Mouse (Mus musculus): ENCODE results near the gene Gm17509. TPM values are rescaled to one million over a fixed set of nuclear protein-coding genes. Genes with fewer than 3 reads are reported as not detected.
"Not testable (repeated sequence)": the region's sequence is repeated elsewhere in the genome, so short reads cannot be mapped to it uniquely, and the experiment has no call there.

Gm17509 gene
- total and polyA plus RNA-seq, 3 experiments = not detected

DNA sequence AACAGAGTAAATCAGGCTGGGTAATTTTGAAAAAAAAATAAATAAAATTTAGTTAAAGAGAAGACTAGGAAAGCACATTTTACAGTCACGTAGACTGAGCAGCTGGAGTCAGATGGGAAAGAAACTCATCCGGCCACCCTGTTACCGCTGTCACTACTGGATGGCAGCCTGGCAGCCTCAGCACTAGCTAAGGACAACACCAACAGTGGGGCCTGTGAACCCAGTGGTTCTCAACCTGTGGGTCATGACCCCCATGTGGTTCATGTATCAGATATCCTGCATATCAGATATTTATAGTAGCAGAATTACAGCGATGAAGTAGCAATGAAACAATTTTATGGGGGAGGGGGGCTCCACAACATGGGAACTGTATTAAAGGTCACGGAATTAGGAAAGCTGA, 28.7 kb downstream of the Gm17509 start:
- TF ChIP-seq EP300 (IDR thresholded peaks at IDR 0.05; ENCODE audit: insufficient read depth, low read depth, low read length) (no peak), POLR2A (IDR thresholded peaks at IDR 0.05; ENCODE audit: insufficient read depth, low read depth, low read length) (no peak), CTCF (IDR thresholded peaks at IDR 0.05) (no peak)
- Histone ChIP-seq H3K27me3 (ENCODE audit: control insufficient read depth, insufficient read depth, low read length) (no peaks in the 10 kb centered on the region), H3K36me3 (ENCODE audit: control insufficient read depth, insufficient read depth, low read length) (no peaks in the 10 kb centered on the region), H3K27ac (no peak overlapping the region), H3K4me3 (no peak overlapping the region), H3K4me1 (ENCODE audit: control insufficient read depth, insufficient read depth, low read length) (no peaks in the 10 kb centered on the region), H3K9ac (ENCODE audit: low read depth, low read length) (no peak overlapping the region), H3K79me2 (replicated peaks; ENCODE audit: control insufficient read depth, insufficient read depth, low read length) (no peaks in the 10 kb centered on the region)
- intact Hi-C loops (cut with DNase I) = no loop called here
- WGBS = 86% methylated on average over 5 of the region's 5 CpGs
- no peak for DNase-seq

DNA sequence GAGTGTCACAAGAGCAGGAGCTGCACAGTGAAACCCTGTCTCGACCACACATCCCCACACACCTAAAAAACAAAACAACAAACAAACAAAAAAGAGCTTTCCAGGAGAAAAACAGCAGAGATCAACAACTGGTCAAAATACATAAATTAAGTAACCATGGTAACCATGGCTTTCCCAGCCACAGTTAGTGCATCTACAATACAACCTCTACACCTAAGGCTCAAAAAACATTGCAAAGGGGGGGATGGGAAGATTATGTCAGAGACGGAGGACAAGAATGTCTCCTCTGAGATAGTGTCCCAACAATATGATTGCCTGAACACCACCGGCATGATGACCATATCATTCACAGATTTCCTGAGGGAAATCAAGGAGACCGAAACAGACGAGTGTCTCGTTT, 35.5 kb downstream of the Gm17509 start:
- WGBS = 22% methylated on average over 6 of the region's 6 CpGs
- no peak for DNase-seq
- Histone ChIP-seq H3K4me1 (ENCODE audit: control insufficient read depth, insufficient read depth, low read length) (no peaks in the 10 kb centered on the region), H3K36me3 (ENCODE audit: control insufficient read depth, insufficient read depth, low read length) (no peaks in the 10 kb centered on the region), H3K79me2 (replicated peaks; ENCODE audit: control insufficient read depth, insufficient read depth, low read length) (no peaks in the 10 kb centered on the region), H3K9ac (ENCODE audit: low read depth, low read length) (no peak overlapping the region), H3K27ac (no peak overlapping the region), H3K27me3 (ENCODE audit: control insufficient read depth, insufficient read depth, low read length) (no peaks in the 10 kb centered on the region), H3K4me3 (no peak overlapping the region)
- intact Hi-C loops (cut with DNase I) = no loop called here
- TF ChIP-seq POLR2A (IDR thresholded peaks at IDR 0.05; ENCODE audit: insufficient read depth, low read depth, low read length) (no peak), CTCF (IDR thresholded peaks at IDR 0.05) (no peak)

DNA sequence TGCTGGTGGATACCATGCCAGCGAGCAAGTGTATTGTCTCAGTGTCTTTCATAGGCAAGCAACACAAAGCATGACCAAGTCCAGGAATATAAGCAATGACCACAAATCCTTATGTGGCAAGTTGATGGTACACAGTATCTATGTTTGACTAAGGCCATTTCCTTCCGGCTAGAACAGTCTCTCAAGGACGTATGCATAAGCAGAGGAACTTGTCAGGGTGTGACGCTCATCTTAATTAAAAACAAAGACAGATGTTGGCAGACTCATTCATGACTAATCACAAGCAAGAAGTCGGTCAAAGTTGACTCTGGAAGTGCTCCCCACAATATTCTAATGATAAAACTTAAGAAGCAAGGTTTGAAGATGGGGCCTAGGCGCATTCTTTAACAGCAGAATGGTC, 37.6 kb downstream of the Gm17509 start:
- intact Hi-C loops (cut with DNase I) = no loop called here
- no peak overlapping the region for H3K27ac ChIP-seq
- DNase-seq = no peak
- 56% methylated on average over 6 of the region's 6 CpGs for WGBS
- H3K27me3 ChIP-seq (ENCODE audit: control insufficient read depth, insufficient read depth, low read length) = no peaks in the 10 kb centered on the region
- H3K79me2 ChIP-seq (replicated peaks; ENCODE audit: control insufficient read depth, insufficient read depth, low read length) = no peaks in the 10 kb centered on the region
- TF ChIP-seq POLR2A (IDR thresholded peaks at IDR 0.05; ENCODE audit: insufficient read depth, low read depth, low read length) (no peak), EP300 (IDR thresholded peaks at IDR 0.05; ENCODE audit: insufficient read depth, low read depth, low read length) (no peak), CTCF (IDR thresholded peaks at IDR 0.05) (no peak)
- H3K4me3 ChIP-seq = no peak overlapping the region
- no peaks in the 10 kb centered on the region for H3K4me1 ChIP-seq (ENCODE audit: control insufficient read depth, insufficient read depth, low read length)
- no peaks in the 10 kb centered on the region for H3K36me3 ChIP-seq (ENCODE audit: control insufficient read depth, insufficient read depth, low read length)
- no peak overlapping the region for H3K9ac ChIP-seq (ENCODE audit: low read depth, low read length)

DNA sequence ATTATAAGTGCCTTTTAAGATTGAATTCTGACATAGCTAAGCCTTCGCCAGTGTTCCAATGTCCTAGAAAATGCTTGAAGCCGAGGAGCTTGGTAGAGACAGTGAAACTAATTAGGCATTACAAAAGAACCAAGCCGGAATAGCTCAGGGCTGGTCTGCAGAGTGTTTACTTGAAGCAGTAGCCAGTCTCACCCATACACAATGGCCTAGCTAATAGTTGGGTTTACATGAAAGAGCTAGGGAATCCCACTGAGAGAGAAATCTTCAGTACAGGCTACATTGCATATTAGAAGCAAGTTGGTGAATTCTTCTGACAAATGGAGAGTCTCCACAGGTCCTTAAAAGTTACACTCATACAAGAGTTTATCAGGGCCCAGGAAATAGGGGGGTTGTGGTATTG, 40.0 kb downstream of the Gm17509 start:
- H3K4me3 ChIP-seq; H3K4me1 ChIP-seq (ENCODE audit: control insufficient read depth, insufficient read depth, low read length); H3K27ac ChIP-seq; H3K27me3 ChIP-seq (ENCODE audit: control insufficient read depth, insufficient read depth, low read length); H3K79me2 ChIP-seq (replicated peaks; ENCODE audit: control insufficient read depth, insufficient read depth, low read length); intact Hi-C loops (cut with DNase I); H3K9ac ChIP-seq (ENCODE audit: low read depth, low read length); H3K36me3 ChIP-seq (ENCODE audit: control insufficient read depth, insufficient read depth, low read length); DNase-seq: not testable (repeated sequence)
- WGBS = 86% methylated on average over 3 of the region's 3 CpGs

Other genes starting within 250 kb of the Gm17509 start
- 1 to 10 TPM; 9.2 to 9.5 TPM for gene Parp8, start 195.5 kb downstream of the Gm17509 start, total RNA-seq (2021)
- 7.9 and 14.7 TPM in 2 replicates for gene Parp8, start 195.5 kb downstream of the Gm17509 start, polyA plus RNA-seq (2012; rRNA removed)
- 1 to 10 TPM; 8.8 to 9.3 TPM for gene Emb, start 12.5 kb downstream of the Gm17509 start, total RNA-seq (2021)
- 2.3 and 2.7 TPM in 2 replicates for gene Emb, start 12.5 kb downstream of the Gm17509 start, polyA plus RNA-seq (2012; rRNA removed)